Mouse (Mus musculus) small intestine, adult 2 months (tissue): ENCODE measurements around the gene AI593442.

ENCODE experiments used
- CTCF ChIP-seq: fragments of 200-500 bp; IDR thresholded peaks from 2 replicates; pipeline ENCODE4 v1.5.1; 2012; ENCODE audit warnings: low read depth, mild to moderate bottlenecking, control low read depth, inconsistent platforms, low read length, moderate library complexity, mixed read lengths; ENCODE audit not compliant: insufficient replicate concordance, insufficient read length; ENCODE audit errors: extremely low read depth
- POLR2A ChIP-seq: fragments of 200-500 bp; IDR thresholded peaks from 2 replicates; pipeline ENCODE4 v1.6.1; 2012; ENCODE audit warnings: low read depth, mild to moderate bottlenecking, control low read depth, inconsistent platforms, low read length, moderate library complexity

- TF ChIP-seq POLR2A, result no peak
- TF ChIP-seq CTCF, result no peak
Observed at GRCm38 (mm10) chr9:52650341-52650951, 29.1 kb downstream of the AI593442 start.
